Mouse (Mus musculus) R1 (cell line): ENCODE measurements around the gene Mpped2.

Experiments used
- DNase-seq: peaks from one replicate; pipeline ENCODE4 v3.0.0-alpha.2; 2018; ENCODE audit warnings: low read depth, low spot score

Gene Mpped2

DNA sequence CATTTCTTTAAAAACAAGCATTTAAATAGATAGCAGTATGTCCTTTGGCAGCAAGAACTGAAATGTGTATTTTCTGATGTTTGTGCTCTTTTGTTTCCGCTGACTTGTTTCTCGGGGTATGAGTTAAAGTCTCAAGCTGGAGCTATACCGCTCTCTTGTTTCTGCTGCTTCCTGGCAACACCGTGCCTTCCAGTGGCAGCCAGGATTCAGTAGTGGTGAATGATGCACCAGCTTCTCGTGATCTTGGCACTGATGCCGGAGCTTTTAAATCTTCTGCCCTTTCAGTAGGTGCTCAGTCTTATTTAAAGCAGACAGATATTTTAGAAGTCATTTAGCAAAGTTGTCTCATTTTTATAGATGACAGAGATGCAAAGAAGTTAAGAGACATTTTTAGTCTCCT is 53.1 kb downstream of the Mpped2 start:
- no peak for DNase-seq

DNA sequence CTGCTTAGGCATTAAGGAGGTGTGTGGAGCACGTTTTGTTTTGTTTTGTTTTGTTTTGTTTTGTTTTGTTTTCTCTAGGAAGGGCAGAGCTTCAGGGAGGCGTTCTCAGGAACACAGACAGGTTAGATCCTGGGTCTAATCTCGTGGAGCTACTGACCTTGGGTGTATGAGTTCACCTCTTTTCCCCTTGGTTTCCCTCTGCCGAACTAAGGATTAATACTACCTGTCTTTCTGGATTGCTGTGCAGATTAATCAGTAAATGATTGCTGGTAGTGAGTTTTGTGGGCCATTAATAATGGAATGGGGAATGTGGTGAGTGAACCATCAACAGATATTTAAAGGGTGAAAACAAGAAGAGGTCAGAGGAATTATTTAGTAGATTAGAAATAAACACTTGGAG is 53.8 kb downstream of the Mpped2 start:
- DNase-seq, result no peak

DNA sequence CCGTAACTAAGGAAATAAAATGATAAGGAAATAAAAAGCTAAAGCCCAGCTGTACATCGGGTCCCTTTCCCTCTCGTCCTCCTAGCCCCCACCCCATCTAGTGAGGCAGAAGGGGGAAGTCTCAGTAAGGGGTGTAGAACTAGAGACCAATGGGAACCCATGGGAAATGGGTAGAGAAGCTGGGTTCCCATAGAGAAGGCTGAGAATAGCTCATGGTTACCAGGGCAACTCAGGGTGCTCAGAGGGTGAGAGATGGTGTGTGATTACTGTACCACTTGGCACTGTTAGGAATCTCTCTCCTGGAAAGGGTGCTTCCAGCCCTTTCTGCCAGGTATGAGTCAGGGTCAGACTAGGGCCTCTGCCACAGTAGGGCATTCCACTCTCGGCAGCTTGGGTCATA is 54.3 kb downstream of the Mpped2 start:
- DNase-seq, result no peak

DNA sequence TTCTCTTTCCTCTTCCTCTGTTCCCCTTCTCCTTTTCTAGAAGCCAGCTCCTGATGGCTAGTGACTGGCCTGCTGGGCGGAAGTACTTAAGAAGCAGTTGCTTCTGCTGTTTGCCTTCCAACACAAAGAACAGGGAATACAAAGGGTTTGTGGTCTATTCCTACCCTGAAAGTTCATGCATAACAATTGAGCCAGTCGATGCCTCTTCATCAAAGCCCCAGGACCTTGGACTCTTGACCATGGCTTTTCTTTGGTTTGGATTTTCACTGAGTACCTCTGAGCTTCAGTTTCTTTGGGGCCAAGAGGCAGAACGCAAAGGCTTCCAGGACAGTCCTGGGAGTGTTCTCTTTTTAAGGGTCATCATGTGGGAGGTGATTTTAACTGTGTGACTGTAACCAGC is 57.8 kb downstream of the Mpped2 start:
- DNase-seq, result peak; percentile 96

DNA sequence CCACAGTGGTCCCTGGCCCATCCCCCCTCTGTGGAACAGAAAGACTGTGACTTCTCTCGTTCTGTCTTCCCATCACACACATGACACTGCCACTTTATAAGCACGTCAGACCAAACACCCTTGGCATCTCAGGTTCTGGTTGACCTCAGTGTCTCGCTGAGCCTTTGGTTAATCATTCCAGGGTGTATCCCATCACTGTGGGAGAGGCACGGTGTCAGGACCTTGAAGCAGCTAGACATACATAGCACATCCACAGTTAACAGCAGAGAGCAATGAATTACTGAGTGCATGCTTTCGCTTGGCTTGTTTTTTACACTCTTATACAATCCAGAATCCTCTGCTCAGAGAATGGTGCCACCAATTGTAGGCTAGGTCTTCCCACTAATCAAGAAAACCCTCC is 60.6 kb downstream of the Mpped2 start:
- DNase-seq, result no peak

DNA sequence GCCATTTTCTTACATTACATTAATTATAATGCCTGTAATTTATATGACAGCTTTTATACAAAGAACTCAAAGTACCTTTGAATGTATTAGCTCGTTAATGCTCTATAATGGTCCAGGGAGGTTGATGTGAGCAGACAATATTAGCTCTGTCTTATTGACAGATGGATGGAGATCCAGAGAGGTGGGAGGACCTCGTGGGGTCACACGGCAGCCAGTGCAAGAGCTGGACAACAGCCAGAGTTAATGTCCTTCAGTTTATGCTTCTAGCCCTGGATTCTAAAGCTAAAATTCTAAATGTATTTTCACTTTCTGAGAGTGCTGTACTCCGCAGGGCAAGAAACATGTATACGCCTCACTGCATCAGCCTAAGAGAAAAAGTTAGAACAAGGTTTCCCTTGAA is 61.6 kb downstream of the Mpped2 start:
- DNase-seq, result no peak

DNA sequence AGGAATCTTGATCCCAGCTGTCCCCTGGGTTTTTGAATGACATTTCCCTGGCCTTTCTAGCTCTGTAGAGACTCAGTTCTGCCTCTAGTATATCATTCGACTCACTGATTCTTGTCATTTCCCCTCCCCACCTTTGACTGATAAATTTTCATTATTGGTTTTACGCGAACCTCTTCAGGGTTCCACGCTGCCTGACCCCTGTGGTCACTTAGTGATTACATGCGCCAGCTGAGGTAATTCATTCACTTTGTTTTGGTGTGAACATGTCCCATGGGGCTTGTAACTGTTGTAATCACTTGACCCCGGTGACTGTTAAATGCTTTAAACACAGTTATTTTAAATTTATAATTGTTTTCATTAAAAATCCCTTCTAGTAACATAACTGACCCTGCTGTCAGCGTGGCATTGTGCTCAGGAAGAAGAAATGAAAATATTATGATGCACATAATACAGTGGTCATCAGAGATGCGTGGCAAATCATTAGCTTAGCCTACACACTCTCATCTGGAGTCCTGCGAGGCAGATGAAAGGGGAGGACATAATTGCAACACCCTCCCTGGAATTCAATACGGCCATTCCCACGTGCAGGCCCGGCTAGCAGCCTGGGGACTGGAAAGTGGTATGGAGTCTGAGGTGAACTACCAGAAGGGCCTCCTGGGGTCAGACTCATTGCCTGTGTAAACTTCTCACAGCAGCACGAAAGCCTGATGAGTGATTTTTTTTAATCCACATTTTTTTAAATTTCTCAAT is 63.5 kb downstream of the Mpped2 start:
- no peak for DNase-seq

DNA sequence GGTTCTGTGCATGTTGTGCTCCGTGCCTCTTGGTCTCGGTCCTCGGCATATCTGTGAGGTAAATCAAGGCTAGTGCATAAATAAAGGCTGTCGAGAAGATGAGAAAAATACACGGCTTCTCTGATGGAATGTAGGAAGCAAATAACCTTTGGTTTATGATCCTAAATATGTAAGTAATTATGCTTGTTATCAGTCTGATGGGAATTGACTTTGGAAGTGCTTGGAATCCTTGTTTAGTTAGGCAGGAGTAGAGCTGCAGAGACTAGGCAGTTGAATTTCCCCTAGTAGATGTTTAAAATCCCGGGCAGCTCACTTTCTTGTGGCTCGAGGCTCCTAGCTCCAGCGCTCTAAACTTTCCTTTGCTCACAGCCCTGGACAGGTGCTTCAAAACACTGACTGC is 69.9 kb downstream of the Mpped2 start:
- DNase-seq, result no peak

DNA sequence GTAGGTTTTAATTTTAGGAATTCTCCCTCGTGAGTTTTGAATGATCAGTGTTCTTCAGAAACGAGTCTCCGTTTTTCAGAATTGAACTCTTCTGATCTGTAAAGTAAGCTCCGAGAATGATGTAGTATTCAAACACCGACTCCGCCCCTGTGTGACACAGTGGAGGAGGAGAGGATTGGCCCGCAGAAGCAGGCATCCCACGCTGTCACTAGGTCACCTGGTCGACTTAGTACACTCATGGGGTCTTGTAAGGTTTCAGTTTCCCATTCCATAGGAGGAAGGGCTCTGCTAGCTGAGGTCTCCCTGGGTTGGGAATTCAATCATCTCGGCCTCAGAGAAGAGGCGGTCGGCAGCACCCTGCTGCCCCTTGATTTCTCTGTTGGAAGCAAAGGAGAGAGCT is 76.2 kb downstream of the Mpped2 start:
- no peak for DNase-seq

DNA sequence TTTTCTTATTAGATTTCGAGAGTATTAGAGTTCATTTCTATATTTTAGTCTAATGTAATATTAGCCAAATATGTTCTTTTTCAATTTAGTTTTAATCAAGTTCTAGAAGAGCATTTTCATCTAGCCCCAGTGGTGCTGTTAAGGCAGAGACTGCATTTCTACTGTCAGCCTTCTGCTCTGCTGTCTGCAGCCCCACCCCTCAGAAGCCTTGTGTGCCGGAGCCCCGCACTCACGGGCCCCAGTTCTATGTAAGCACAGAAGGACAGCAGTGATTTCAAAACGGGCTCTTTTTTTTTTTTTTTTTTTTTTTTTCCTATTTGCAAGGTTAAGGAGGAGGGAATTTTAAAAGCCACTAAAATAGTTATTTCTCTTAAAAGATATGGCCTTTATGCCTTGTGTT is 79.6 kb downstream of the Mpped2 start:
- no peak for DNase-seq

DNA sequence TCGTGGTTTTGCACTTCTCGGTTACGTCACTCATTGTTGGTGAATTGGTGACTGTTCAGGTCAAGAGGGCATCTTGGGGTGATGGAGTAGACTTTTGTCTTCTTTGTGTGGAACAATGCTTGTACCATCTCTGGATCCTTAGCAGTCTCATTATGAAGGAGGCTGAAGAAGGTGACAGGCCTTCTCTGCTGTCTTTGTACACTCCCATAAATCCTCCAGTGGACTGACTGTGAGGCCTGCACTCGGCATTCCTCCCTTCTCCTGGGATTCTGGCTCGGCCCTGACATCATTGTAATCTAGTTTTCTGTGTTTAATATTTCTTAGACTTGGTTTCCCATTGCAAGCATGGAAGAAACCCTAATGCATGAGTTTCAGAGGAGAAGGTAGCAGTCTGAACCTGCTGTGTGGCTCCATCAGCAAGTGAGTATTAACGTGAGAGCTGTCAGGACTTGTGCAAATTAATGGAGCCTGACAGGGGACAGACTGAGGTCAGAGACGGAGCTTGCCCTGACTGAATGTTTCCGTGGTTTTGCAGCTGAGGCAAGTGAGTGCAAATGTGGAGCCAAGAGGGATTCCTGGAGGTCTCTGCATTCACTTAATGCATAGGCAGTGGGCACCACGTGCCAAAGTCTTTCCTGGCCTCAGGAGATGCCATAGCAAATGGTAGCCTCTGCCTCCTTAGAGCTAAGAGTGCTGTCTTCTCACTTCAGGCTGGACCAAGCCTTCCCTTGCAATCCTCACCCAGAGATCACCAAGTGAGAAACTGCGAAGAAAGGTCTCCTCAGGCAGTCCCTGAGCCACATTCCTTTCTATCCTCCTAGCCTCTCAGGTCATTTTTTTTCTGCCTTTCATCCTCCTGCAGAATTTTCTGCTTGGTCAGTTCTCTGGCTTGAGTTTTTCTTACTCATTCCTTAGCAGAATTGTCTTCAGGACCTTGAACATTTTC is 81.5 kb downstream of the Mpped2 start:
- no peak for DNase-seq

DNA sequence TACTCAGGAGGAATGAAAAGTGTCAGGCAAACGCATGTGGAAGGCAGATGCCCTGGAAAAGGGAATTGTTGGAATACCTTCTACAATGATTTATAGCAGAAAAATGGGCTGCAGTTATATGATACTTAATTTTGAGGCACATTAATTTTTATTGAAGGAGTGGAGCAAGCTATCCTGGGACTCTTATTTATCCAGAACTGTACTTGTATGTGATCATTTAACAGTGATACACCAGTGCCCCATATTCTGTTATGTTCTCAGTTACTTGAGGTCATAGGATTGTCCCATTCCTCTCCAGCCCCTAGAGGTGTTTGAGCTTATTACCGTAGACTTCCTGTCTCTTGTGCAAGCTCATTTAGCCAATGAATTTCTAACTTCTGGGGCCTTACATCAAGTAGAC is 82.9 kb downstream of the Mpped2 start:
- no peak for DNase-seq

DNA sequence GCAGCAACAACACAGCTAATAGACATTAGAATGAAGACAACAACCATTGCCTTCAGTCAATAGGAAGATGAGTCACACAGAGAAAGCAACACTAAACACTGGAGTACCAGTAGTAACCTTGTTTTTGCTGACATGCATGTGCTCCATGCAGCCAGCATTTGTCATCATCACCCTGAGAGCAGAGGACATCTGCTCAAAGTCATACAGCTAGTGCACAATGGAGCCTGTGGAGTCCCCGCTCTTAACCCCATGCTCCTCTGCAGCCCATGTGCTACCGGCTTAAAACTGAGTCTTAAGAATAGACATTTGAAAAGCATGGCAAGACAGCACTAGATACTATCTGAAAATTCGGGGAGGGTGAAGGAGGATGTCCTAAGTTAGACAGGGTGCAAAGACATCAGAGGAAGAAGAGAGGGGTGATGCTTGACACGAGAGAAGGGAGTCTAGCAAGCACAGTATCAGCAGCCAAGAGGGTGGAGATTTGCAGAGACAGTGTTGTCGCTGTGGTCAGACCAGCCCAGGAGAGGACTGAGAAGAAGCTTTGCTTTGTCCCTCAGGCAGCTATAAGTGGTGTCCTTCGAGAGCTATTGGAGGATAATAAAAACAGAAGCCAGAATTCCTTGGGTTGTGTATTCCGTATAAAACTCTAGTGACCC is 85.9 kb downstream of the Mpped2 start:
- no peak for DNase-seq

DNA sequence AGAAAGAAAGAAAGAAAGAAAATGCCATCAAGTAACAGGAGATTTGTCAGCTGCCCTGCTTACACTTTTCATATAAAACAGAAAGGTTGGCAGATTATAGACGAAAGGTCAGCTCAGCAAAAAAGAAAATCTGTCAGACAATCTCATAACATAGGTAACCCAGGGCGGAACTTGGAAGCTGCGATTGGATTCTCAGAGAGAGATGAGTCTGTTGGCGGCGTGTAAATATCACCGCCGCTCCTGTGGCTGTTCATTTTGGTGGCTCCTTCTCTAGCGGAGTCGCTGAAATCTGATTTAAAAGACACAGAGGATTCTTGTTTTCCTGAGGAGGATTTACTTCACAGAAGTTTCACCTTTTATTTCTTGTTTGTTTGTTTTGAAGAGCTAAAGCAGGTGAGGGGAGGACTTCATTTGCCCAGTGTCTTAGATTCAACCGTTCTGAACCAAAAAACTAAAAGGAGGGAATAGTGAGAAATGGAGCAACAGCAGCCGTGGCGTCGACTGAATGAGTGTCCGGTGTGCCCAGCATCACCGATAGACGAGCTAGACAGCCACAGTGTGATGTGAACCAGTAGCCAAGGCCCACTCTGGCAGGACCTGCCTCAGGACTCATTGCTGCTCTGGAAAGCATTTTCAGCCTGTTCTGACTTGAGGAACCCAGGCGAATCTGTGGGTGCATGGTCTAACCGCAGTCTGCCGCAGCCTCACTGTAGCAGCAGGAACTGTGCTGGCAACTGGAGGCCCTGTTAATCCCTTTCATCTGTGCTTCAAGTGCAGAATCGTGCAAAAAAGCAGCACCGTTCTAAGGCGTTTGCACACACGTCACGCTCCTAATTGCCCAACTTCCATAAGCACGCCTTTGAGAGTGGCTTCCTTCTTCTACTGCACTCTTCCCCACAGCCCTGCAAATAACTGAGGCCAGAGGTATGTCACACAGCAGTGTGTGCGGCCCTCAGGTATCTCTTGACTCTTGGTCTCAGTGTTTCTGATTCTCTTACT is 88.4 kb downstream of the Mpped2 start:
- no peak for DNase-seq

DNA sequence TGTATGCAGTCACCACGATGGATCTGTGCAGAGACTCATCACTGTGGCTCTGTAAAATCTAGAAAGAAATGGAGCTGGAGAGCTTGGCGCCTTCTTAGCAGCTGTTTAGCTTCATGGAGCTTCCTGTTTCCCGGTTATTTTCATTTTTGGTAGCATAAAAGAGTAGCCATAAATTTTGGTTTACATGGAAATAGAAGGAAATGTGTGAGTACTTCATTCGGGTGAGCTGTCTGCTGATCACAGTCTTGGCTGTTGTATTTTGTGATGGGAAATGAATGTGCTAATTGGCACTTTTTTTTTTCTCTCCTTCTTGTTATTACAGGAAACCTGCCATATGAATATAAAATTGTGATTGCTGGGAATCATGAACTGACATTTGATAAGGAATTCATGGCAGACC is 90.2 kb downstream of the Mpped2 start:
- DNase-seq, result no peak

DNA sequence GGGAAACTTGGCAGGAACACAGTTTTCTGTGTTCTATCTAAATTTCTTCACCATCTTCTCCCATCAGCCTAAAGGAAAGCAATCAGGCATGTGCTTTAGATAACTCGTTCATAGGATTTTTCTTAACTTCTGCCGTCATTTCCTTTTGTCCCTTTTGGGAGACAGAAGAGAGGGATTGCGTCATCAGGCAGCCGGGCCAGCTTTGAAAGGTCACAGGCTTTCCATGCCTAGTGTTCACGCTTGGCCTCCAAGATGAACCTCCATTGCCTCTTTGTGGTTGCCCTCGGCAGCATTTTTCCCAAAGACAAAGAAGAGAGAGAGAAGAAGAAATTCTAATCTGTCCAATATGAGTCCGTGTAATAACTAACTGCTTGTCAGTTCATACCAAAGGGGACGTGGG is 95.0 kb downstream of the Mpped2 start:
- no peak for DNase-seq

DNA sequence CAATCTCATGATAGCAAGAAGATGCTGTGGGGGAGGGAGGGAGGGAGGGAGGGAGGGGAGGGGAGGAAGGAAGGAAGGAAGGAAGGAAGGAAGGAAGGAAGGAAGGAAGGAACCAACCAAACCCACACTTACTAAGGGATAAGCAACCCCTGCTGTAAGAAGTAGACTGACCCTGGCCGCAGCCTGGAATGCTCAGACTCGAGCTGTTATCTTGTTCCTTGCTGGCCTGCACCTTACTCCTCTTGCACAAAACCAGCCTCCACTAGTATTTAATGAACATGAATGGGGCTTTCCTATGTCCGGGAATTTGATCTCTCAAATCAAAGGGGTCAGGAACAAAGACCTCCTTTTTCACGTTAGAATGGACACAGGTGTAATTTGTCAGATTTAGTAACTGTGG is 95.5 kb downstream of the Mpped2 start:
- DNase-seq, result no peak

DNA sequence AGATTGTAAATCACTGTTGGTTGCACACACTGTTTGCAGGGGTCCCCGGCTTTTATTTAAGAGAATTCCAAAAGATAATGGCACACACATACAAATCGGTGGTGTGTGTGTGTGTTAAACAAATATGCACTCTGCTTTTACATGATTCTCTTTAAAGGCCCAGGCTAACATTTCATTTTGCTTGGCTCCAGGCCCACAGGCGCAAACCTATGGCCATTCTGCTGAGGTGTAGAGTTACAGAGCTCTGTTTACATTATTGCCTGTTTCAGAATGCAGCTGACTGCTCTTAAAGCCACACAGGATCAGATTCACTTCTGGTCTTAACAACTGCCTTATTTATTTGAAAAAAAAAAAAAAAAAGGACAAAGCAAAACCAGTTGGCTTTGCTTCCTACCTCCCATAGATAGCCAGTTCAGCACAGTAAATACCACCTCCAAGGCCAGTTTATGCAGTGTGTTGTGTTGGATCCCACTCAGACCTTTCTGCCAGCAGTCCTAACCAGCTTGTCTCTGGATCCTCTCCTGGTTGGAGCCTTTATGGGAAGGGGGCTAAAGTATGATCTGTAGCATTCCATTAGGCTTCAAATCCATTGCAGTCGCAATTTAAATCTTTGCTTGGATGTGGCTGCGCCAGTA is 96.7 kb downstream of the Mpped2 start:
- no peak for DNase-seq

DNA sequence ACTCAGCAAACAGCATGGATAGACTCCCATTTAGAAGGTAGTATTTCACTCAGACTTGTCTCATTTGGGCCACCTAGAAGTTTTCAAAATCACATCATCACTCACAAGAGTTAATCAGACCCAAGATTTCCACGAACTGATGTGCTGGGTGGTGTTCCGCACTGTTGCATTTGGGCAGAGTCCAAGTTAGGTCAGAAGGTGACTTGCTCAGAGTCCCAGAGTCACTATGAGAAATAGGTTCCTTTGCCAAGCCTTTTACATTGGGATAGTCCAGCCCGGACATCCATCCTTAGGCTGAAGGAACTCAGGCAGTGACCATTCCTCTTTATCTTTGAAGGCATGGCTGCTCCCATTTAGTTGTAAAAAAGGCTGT is 97.2 kb downstream of the Mpped2 start:
- no peak for DNase-seq

DNA sequence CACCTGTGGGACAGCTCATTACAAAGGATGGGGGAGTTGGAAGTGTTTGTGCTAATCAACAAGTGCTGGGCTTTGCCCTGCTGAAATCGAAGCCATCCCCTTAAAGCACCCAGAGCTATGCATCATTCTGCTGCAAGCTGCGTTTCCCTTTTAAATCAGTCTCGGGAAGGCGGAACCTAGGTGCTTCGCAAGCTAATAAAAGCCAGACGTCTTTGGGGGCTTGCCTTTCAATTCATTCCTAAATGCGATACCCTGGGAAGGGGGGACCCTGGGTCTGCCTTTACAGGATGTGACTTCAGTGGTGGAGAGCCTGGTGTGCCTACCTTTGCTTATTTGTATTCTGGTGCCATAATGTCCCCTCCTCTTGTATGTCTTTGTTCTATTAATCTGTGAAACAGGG is 103.2 kb downstream of the Mpped2 start:
- no peak for DNase-seq

DNA sequence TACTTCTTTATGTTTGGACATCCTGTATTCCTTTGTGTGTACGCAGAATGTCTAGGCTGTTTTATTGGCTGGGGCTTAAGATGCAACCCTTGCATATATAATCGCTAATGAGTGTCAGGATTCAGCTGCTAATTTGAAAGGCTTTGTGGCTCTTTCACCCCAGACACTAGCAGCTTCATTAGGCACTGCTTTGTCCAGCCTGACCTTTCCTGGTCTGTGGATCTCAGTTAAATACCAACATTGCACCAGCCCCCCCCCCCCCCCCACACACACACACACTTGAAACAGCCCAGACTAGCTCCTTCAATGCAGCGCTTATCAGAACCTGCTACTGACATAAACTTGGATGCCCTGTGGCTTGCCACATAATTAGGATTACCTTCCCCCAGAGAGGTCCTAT is 104.8 kb downstream of the Mpped2 start:
- DNase-seq, result peak; percentile 32
